Mouse (Mus musculus) erythroblast, embryonic 14.5 days (primary cell): ENCODE data around the gene Ddah1.

ENCODE experiments used
- GATA1 ChIP-seq: IDR thresholded peaks from 2 replicates; pipeline ENCODE4 v1.6.1; 2012; ENCODE audit warnings: low read length, inconsistent platforms, mixed read lengths
- TAL1 ChIP-seq: IDR thresholded peaks from 3 replicates; pipeline ENCODE4 v1.6.1; 2012; ENCODE audit warnings: low read length, inconsistent platforms, mixed read lengths

DNA sequence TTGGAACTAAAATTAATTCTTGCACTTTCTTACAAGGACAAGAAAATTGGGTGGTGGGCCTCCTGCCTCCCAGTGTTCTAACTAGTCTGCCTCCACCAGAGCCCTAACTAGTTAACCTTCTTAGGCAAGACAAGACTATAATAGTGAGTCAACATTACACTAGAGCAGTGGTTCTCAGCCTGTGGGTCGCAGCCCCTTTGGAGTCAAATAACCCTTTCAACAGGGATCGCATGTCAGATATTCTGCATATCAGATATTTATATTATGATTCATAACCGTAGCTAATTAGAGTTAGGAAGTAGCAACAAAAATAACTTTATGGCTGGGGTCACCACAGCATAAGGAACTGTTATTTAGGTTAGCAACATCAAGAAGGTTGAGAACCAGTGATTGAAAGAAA, 86.4 kb downstream of the Ddah1 start:
- TF ChIP-seq GATA1 (no peak), TAL1 (no peak)
